Mouse (Mus musculus) cerebellum, adult 11-12 months (tissue): Measurements from ENCODE around the gene Aldh1b1.

Experiments used
- DNase-seq: peaks from one replicate; pipeline ENCODE4 v3.0.0; 2022

Gene Aldh1b1

DNA sequence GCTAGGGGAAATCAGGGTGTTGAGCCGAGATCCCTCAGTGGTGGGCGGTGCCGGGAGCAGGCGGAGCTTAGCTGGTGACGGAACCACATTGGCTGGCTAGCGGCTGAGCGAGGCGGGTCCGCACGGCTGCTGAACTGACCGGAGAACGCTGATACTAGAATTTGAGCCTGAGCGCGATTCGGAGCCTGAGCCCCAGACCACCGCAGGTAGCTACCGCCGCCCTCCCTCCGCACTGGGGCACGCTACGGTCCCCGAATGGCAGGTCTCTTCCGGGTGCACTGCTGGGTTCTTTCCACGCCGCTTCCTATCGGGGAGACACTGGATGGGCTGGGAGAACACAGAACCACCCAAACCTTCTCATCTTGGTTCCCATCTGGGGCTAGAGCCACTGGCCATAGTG lies at the start of gene Aldh1b1:
Gene Aldh1b1 (plus strand): TSS at position 59 of the 400 bp plus-strand sequence.
- DNase-seq, result no peak

DNA sequence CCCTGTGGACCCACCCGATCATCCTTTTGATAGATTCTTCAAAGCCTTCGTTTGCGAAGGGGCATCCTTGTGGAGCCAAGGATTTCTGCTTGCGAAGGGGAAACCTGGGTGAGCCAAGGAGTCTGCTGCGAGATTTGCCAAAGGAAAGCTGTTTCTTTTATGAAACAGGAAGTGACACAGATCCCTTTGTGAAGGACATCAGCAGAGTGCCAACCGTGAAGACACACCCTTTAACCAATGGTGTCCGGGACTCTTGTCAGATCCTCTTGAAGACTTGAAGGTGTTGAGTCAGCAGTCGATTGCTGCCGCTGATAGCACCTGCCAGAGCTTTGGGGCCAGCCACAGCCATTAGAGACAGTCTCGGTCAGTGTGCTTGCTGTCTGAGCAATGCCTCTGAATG lies 49.4 kb upstream of the Aldh1b1 start:
- DNase-seq, result no peak

DNA sequence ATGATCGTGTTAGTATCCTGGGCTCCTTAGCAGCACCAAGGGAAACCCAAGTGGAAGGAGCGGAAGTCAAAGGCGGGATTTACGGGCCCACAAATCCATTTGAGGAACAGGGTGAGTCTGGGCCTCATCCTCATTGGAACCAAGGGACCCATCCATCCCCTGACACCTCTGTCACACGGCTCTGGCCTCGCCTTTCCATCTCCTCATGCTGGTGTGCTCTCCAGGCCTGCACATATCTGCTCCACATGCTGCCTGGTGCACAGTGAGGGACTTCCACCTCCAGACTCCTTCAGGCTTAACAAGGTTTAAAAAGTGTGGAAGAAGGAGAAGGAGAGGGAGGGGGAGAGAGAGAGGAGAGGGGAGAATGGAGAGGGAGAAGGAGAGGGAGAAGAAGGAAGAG lies 48.3 kb upstream of the Aldh1b1 start:
- DNase-seq, result no peak

DNA sequence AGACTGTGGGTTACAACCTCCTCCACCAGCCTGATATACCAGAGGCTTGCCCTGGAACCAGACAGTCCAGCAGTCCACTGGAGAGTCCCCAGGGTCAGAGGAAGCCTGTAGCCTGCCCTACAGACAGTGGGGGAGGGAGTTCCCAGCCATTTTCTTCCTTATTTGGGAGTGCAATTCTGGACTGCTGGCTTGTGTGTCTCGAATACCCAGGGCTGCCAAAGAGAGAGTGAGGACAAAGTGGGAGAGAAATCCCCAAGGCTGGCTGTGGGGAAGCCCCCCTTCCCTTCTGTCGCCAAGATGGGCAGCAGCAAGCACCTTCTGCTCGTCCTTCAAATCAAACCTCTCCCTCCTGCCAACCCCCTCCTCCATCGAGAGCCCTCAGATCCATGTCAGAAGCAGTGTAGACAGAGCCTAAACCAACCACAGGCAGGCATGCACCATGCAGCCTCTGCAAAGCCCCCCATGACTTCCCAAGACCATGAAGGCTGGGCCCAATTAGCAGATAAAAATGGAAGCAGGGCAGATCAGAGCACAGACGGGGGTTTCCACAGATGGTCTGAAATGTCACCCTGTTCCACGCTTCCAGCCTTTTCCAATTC lies 45.5 kb upstream of the Aldh1b1 start:
- DNase-seq, result no peak

DNA sequence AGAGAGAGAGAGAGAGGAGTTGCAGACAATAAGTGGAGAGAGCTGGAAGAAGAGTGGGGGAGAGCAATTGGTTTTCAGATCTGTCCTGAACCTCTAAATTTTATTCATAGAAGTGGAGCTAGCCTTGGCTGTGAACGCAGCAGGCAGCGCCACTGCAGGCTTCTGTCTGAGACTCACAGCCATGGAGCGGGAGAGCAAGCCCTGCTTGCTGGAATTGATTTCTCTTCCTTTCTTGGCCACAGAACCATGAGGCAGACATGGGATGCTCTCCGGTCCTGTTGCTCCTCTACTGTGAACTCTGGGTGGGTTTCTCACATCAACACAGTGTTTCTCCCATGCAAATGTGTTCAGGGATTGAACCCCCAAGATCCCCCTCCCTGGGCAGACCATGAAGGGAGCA lies 44.7 kb upstream of the Aldh1b1 start:
- no peak for DNase-seq

DNA sequence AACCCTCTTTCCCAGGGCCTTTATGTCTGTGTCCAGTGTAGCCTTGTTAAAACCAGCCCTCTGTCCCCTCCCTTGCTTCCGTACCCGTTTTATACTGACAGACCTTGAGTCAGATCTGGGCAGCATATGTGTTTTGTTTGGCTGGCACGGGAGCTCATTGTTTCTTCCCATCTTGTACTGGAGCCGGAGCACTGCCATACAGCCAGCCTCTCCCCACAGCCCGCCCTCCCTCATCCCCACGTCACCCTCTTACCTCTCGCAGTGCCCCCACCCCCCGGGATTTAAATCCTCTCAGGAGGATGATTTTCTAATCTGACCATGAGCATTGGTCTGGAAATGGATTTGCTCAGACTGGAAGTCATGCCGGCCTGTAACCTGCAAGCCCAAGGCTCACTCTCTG lies 43.7 kb upstream of the Aldh1b1 start:
- DNase-seq, result peak; percentile 82

DNA sequence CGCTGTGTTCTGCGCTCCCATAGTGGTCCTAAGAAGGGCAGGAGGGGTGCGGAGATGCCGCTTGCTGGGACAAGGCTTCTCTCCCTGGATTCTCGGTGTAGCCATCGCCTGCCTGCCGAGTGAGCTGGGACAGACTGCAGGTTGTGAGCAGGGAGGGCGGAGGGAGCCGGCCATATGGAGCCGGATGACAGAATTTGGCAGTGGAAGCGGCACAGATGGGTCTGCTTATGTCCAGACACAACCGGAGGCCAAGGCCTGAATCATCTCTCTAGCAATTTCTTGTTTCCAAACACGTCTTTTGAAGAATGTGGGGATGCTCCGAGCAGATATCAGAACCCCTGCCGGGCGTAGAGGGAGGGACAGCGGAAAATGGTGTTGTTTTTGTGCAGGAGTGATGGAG lies 42.9 kb upstream of the Aldh1b1 start:
- peak; percentile 97 for DNase-seq

DNA sequence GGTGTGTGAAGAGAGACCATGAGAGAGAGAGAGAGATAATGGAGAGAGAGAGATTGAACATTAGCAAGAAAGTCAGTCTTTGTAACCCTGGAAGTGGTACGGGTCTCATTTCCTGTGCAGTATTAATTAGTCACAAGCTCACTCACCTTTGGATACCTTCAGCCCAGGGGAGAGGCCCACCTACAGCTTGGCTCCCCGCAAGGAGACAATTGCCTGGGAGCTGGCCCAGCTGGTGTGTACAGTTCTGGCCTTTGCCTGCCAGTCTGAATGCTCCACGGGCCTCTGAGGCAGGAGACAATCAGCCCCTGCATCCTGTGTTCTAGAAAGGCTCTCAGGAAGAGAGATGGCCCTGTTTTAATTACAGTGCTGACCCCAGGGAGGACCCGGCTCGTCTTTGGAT lies 40.9 kb upstream of the Aldh1b1 start:
- DNase-seq, result no peak

DNA sequence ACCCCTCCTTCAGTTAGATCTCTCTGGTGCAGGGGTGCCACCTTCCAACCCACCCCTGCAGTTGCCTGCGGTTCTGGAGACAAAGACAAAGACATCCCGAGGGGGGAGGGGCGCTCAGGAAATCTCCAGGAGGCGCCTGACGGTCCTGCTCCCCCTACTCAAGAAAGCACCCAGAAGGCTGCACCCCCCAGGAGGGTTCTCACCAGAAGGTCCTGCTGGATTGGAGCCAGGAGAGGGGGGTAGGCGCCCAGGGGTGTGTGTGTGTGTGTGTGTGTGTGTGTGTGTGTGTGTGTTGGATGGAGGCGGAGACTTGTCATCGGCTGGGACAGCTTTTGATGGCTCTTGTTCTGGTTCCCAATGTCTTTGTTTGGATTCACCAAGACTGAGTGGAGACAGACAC lies 39.4 kb upstream of the Aldh1b1 start:
- DNase-seq, result no peak

DNA sequence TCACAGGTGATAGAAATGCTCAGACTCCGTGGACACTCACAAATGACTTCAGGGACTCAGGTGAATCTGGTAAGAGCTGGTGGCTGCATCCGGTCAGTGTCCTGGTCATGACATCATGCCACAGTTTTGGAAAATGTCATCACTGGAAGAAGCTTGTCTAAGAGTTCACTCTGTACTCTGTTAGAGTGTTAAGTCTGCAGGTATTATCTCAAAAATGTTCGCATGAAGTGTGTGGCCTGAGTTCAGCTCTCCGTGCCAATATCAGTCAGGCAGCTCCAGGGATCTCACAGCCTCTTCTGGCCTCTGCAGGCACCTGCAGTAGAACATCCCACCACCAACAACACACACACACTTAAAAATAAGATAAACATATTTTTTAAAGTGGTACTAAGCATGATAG lies 36.2 kb upstream of the Aldh1b1 start:
- no peak for DNase-seq

DNA sequence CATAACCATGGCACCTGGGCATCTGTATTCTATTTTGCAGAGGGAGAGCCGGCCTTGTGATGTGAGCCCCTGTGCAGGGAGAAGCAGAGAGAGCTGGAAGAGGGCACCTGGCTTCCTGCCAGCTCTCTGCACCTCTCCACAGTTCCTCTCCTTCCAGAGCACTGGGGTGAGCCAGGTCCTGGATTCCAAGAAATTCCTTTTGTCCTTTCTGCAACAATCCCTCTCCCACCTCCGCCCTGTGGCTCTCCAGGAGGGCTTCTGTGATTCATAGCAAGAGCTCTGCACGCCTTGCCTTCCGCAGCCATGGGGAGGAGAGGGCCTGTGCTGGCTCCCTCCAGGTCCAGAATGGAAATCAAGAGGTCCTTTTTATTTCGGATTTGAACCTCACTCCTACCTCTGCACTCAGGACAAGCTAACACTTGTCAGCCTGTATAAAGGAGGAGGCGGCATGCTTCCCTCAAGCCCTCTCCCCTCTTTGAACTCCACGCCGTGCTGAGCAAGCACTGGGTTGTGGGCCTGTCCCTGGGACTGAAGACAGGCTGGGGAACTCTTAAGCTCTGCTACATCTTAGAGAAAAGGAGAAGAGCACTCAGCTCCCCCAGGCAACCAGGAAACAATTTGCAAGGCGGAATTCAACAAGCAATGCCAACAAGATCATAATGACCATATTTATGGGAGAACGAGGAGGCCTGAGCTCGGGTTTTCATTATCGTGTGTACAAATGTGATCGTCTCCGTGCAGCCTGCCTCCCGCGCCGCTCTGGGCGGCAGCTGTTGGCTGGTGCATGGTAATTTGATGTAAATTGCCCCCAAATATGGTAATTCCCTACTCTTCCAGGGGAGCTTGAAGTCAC lies 35.3 kb upstream of the Aldh1b1 start:
- DNase-seq, result no peak

DNA sequence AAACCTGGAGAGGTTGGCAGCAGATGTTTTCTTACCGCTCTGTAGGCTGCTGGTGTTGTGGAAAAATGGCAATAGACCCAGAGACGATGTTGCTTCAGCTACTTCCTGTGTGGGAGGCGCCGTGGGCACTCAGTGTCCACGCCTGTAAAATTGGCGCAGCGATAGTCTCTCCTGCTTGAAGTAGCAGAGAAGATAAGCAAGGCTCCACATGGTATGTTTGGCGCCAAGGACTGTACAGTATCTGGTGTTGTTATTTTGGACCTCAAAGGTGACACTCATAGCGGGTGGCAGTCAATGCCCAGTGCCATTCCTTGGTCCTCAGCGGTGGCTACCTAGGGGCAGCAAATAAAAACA lies 34.7 kb upstream of the Aldh1b1 start:
- DNase-seq, result no peak

DNA sequence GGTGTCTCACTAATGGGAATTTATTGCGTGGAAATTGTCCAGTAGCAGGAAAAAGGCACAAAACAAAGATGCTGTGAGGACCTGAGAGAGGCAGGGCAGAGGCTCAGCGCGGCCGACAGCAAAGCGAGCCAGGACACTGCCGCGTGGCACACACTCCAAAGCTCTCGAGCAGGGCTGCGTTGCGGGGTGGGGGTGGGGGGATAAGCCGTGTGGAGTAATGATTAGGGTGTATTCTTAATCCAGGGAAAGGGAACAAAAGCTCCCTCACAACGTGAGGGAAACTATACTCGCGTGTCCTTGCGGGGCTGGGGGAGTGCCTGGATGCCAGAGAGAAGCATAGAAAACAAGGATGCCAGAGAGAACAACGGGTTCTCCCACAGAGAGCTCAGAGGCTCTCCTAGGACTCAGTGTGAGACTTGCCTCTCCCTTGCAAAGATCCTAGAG lies 33.7 kb upstream of the Aldh1b1 start:
- DNase-seq, result no peak

DNA sequence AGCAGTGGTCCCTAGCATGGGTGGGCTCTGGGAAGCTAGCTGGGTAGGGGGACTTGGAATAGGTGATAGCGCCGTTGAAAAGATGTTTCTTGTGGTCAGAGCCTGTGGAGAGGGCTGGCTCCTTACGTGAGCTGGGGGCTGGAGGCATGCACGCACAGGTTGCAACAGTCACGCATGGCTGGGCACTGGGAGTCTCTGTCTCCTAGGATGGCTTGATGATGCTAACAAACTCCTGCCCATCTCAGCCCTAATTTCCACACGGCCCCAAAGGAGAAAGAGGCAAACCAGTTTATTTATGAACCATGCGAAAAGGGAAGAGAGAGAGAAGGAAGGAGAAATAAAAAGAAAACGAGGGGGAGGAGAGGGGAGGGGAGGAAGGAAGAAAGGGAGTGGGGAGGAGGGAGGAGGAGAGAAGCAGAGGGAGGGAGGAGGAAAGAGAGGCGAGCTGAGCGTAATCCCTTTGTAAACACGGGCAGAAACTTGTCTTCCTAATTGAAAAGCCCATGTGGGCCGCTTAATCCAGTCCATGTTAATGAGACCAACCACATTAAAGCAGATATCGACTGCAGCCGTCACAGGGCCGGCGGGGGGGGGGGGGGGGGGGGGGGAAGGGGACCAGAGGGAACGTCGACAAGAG lies 33.1 kb upstream of the Aldh1b1 start:
- no peak for DNase-seq

DNA sequence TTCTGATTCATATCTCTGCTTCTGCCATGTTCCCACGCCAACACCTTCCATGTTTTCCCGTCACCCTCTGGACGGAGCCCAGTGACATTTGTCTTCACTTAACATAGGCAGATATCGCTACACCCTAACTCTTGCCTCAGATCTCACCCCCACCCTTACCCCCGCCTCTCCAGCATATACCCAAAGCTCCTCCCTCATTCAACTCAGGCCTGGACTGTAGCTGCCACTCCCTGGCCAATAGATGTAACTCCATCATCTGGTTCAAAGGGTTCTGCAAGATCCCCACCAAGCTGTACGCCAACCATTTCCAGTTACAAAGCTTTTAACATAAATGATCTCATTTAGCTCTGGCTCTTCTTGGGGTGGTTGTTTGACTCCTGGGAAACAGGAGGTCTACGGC lies 32.0 kb upstream of the Aldh1b1 start:
- no peak for DNase-seq

DNA sequence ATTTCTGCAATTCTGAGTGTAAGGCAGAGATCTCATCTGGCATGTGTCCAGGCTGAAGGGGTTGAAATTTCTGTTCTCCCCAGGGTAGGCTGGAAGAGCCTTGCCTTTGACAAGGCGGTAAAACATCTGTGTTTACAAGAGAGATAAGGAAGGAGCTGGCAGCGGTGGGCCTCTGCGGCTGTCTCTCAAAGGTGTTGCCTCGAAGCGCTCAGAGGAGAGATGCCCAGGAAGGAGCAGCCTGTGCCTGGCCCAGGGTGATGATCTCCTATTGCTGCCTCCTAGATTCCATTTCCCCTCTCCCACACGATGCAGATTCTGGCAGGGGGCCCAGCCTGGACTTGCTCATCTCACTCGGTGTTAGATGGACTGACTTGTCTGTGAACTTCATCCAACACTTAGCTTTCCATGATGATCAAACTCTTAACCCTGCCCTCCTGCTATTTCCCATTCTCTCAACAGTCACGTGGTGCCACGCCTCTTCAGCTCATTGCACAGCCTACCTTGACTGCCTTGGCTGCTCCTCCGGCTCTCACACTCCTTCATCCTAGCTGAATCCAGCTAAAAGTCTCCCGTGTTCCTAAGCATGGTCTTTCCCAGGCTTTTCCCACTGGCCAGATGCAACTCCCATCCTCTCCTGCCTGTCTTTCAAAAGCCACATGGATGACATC lies 30.8 kb upstream of the Aldh1b1 start:
- no peak for DNase-seq

DNA sequence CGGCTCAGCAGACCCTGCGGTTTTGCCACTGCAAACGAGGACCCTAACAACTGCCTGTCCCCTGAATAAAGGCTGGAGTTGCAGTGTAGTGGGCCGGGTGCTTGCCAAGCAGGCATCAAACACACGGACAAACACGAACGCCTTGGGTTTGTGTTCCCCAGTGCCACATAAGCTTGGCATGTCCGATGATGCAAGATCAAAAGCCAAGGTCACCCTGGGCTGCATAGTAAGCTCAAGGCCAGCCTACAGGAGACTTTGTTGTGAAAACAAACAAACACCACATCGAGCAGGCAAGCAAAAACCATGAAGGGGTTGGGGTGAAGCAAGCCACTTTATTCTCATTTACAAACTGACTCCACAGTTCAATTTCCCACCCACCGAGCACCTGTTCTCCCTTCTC lies 29.7 kb upstream of the Aldh1b1 start:
- no peak for DNase-seq

DNA sequence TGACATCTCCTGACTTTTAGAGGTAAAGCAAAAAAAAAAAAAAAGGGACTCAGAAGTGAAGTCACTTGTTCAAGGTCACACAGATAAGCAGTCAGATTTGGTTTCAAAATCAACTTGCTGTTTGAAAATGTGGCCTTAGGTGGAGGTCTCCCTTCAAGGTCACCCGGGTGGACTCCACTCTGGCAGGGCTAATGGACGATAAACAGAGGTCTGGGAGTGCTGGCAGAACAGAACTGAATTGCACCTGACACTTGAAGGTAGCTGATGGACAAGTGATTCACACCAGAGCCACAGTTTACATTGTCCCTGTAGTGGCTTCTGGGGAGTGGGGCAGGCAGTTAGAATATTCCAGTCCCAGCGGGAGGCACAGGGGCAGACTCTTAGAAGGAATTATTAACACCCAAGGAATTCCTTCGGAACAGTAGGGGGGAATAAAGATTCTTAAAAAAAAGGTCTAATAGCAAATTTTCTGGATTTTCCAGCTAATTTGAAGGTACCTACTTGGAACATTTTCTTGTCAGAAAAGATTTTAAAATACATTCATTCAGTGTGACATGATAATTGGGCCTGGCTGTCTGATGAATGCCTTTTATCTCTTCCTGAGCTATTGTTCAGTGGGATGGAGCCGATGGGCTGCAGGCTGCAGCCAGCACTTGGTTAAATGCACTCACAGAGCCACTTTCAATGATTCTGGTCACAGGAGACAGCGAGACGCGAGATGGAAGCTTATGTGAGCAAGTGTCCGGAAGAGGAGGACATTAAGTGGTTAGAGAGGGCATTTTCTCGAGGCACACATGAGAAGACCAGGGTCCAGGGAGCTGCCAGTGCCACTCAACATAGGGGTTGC lies 28.8 kb upstream of the Aldh1b1 start:
- no peak for DNase-seq

DNA sequence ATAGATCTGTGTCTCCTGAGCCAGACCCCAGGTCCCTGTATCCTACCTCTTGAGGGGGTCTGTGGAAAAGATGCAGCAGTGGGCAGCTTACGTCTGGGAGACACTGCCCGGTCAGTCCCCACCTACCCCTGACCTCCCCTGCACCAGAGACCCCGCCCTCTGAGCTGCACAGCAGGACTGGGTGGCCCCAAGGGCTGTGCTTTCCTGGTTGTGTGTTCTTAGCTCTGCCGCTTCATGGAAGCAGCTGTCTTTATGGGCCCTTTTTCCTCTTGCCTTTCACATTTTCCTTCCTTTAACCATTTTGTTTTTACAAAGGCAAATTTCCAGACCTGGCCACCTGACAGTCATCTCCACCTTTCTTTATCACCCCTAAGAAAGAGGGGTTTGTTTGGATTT lies 28.2 kb upstream of the Aldh1b1 start:
- DNase-seq, result no peak

DNA sequence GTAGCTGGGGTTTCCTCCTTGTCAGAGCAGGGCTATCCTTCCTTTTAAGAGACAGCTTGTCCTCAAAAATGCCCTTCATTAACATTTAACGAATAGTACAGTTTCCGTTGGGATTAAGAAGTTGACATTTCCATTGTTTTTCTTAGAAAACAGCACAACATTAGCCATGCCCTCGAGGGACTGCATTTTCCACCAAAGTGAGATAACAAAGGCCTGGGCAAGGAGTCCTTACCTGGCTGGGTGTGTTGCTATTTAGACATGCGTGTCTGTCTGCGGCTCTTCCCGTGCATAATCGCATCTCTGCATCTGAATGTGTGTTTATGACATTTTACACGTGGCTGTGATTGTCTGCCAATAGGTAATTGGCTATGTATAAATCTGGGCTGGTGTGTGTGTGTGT lies 27.6 kb upstream of the Aldh1b1 start:
- DNase-seq, result no peak

DNA sequence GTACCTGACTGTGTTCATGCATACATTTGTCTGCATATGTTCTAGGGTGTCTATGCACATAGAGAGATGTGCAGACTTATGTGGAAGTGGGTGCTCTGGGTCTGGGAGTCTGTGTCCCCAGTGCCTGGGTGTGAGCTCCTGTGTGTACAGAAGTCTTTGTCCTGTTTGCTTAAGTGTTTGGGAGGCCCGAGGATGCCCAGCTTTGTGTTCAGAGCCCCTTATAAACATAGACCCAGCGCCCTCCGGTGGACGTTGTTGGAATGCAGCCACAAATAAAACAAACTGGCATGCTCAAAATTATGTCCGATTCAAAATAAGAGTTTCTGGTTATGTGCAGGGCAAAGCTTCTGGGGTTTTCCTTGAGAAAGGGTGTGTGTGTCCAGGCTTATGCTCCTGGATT lies 27.2 kb upstream of the Aldh1b1 start:
- DNase-seq, result peak; percentile 22

DNA sequence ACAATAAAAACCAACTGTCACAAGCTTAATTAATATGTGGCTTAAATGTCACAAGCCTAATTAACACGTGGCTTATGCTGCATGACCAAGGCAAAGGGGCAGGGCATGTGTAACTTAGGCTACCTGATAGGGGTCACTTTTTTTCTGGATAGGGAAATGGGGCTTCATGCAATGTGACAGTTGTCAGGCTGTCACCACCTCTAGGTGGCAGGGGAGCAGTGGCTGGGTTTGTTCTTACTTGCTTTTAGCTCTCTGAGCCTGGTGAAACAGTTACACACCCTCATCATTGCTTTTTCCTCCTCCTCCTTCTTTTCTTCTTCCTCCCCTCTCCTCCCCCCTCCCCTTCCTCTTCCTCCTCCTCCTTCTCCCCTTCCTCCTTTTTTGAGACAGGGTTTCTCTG lies 15.2 kb upstream of the Aldh1b1 start:
- DNase-seq, result no peak

DNA sequence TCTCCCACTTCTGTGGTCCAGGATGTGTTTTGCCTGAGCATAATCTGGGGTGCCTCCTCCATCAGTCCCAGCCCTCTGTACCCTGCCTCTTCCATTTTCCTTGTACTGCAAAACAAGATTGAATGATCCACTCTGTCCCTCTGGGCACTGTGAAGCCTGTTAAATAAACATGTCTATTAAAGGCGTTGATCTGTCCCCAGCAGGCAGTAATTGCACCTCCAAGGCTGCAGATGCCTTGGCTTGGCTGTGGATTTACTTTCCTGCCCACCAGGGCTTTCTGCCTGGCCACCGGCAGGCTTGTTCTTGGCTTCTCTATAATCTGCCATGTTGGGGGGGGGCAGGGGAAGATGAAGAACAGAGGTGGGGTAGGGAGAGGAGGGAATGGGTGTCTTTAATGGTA lies 12.9 kb upstream of the Aldh1b1 start:
- no peak for DNase-seq
